Mouse (Mus musculus) left cerebral cortex, adult 18-20 months (tissue): ENCODE measurements around the gene Scyl2. TPM values are rescaled to one million over a fixed set of nuclear protein-coding genes. Genes with fewer than 3 reads are reported as not detected.
"Not testable (repeated sequence)": the region's sequence is repeated elsewhere in the genome, so short reads cannot be mapped to it uniquely, and the experiment has no call there.

ENCODE experiments used
- DNase-seq, 2 experiments: peaks; one replicate each; pipeline ENCODE4 v3.0.0; 2021 to 2022; ENCODE audit warnings: low spot score in 2 of 2, mixed read lengths in 1 of 2
- long read RNA-seq, 2 experiments: library from polyadenylated mRNA; stranded (forward); transcript quantifications; one replicate each; pipeline ENCODE4 v2.0.0; 2021
- total RNA-seq, 2 experiments: library from RNA; stranded (reverse); gene quantifications; 2 replicates each; pipeline ENCODE4 v1.2.3; 2021

The Scyl2 gene
- total RNA-seq: 10 to 100 TPM; 32.2 to 34.6 TPM
- long read RNA-seq, experiment 1, full-length matches to known transcripts: 3 of 6 reads
- long read RNA-seq, experiment 1, partial matches to known transcripts: 0 of 6 reads
- long read RNA-seq, experiment 1, other reads (novel, unspliced or antisense): 3 of 6 reads
- long read RNA-seq, experiment 2, partial matches to known transcripts: 1 of 2 reads
- long read RNA-seq, experiment 2, other reads (novel, unspliced or antisense): 1 of 2 reads

DNA sequence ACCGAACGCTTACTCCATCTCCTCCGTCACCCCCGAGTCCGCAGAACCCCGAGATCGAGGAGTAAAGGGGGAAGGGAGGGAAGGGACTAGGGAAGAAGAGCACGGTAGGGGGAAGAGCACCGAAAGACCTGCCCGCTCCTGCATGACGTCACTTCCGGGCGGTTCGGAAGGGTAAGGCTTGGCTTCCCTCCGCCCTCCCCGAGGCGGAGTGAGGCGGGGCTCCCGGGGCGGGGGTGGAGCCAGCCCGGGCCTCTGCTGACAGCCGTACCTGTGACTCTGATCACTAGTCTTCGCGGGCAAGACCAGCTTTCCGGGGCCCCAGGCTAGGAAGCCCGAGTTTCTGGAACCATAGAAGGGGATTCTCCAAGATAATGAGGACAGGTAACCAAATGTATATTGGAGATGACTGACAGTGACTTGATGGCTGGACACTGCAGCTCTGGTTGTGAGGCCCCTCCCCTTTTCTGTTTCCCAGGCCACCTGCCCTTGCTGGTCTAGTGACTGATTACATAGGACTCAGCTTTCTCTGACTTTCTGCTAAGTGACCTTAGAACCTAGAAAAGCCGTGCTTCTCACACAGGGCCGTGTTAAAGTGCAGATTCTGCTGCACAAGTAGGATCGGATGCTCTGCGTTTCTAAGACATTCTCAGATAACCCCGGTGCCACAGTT is at the start of gene Scyl2:
TSS of gene Scyl2 (minus strand) at position 147 of the 670 bp plus-strand sequence.
- peak; percentile 96 for DNase-seq

DNA sequence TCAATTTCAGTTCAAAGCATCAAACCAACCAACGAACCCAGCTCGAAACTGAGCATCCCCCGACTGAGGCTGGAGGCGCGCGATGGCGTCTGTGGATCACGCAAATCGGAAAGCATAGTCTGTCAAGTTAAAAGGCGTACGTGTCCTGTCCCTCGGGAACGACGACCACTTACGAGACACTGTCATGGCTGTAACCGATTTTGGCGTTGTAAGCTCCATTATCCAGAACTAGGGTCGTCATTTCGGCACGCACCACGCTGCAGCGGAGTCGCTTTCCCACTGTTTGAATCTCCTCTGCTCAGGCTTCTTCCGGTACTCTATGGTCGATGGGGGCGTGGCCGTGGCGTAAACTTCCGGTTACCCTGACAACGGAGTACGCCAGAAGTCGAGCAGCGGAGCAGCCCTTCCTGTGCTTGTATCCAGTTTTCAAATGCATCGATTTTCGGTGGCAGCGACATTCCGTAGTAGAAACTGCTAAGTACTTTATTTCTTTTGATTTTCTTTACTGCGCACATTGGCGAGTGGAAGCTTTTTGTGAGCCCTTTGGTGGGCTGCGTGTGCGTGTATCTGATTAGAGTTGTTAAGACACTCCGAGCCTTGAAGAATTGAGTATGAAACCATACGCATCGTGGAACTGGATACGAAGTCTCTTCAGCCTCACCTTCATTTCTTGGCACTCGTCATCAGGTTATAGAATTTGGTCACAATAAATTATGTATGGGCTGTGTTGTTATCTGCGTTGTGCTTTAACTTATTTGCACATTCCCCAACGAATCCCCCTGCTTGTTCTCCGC is 46.1 kb upstream of the Scyl2 start, which contains the start of gene Actr6:
TSS of gene Actr6 (minus strand) at position 295 of the 794 bp plus-strand sequence.
- peak; percentile 95 for DNase-seq

DNA sequence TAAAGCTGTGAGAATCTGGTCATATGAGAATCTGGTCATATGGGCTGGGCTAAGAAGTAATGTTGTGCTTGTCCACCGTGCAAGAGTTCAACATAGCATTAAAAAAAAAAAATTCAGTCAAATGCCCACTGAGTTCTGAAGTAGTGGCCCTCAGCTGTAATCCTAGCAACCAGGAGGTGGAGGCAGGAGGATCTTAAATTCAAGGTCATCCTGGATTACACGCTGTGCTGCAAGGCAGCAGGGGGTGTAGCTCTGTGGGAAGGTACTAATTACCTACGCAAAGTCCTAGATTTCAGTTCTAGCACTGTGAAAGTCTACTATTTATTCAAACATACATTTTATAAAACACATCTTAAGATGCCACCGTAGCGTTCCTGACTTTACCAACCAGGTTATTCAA is 45.3 kb upstream of the Scyl2 start:
- DNase-seq: no peak

- no peak for DNase-seq
Measured at GRCm38 (mm10) chr10:89730386-89730785, 44.3 kb upstream of the Scyl2 start.

GRCm38 (mm10) chr10:89722247-89723195 is 36.4 kb upstream of the Scyl2 start:
- no peak for DNase-seq

GRCm38 (mm10) chr10:89720796-89721195 is 34.7 kb upstream of the Scyl2 start:
- DNase-seq: no peak

- DNase-seq: no peak
Measured at GRCm38 (mm10) chr10:89720252-89720651, 34.2 kb upstream of the Scyl2 start.

DNA sequence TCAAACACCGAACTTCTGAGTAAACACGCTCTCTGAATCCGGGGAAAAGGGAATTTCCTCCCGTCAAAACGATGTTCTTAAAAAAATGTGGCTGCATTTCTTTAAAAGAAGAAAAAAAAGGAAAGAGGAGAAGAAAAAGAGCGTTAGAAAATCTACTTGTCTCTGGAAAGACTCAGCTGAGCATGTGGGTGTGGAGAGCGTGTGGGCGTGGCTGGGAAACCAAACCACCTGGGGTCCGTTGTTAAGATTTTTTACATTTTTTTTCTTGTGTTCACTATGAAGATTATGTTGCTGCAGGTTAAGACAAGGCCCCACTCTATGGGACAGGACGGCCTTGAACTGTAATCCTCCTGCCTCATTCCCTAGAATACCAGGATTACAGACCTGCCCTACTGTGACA is 28.8 kb upstream of the Scyl2 start:
- peak; percentile 3 to 32 for DNase-seq

DNA sequence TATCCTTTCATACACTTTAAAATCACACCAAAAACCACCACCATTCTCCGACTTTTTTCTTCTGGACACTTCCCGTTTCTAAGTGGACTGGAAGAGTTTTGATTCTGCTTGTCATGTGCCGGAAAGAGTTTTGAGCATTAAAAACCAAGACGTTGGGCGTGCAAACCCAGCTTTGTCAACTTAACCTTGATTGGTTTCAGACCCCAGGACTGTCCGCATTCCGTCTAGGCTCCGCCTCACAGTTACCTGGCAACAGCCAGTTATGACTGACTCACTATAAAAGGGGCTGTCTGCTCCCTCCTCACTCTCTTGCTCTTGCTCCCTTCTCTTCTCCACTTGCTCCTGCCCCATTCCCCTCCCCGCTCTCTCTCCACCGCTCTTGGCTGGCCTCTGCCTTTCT is 22.6 kb upstream of the Scyl2 start:
- DNase-seq: no peak

DNA sequence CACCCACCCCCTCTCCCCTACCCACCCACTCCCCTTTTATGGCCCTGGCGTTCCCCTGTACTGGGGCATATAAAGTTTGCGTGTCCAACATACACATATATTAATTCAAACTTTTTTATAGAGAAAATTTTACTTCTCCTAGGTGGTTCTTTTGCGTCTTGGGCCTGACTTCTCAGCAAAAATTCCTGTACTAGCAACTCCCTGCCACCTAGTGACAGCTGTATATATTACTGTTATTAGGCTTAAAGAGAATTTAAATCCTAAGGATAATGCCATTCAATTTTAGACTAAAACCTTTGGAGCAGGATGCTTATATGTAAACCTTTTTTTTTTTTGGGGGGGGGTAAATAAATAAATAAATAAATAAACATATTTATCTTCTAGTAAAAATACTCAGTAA is 21.3 kb upstream of the Scyl2 start:
- DNase-seq: no peak

- DNase-seq: no peak
Measured at GRCm38 (mm10) chr10:89703042-89703441, 17.0 kb upstream of the Scyl2 start.

GRCm38 (mm10) chr10:89697956-89698355 is 11.9 kb upstream of the Scyl2 start:
- no peak for DNase-seq

DNA sequence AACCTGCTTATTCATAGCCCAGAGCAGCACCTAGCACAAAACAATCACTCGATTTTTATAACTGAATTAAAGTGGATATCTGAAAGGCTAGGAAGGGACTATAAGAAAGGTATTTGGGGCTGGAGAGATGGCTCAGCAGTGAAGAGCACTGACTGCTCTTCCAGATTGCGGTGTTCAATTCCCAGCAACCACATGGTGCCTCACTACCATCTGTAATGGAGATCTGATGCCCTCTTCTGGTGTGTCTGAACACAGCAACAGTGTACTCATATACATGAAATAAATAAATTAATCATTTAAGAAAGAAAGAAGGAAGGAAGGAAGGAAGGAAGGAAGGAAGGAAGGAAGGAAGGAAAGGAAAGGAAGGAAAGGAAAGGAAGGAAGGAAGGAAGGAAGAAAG is 10.2 kb upstream of the Scyl2 start:
- not testable (repeated sequence) for DNase-seq

GRCm38 (mm10) chr10:89695194-89695911 is 9.3 kb upstream of the Scyl2 start:
- no peak for DNase-seq

- no peak for DNase-seq
Measured at GRCm38 (mm10) chr10:89690021-89690420, 3.9 kb upstream of the Scyl2 start.

DNA sequence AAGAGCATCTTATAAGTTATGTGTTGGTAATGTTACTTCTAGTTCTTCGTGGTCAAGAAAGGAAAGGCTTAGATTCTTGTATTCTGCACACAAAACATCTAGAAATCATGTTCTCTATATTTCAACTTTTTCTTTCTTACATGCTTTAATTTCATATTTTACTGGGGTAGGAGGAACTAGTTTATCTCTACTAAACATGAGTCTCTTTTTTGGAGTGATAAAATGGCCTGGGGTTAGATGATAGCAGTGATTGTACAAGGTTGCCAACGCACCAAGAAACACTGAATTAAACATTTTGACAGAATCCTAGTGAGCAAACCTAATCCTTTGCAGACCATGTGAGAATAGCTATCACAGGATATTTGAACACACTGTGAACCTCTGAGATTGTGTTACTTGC is 1.4 kb upstream of the Scyl2 start:
- no peak for DNase-seq

GRCm38 (mm10) chr10:89685391-89686138 is 520 bp downstream of the Scyl2 start:
- DNase-seq: no peak

DNA sequence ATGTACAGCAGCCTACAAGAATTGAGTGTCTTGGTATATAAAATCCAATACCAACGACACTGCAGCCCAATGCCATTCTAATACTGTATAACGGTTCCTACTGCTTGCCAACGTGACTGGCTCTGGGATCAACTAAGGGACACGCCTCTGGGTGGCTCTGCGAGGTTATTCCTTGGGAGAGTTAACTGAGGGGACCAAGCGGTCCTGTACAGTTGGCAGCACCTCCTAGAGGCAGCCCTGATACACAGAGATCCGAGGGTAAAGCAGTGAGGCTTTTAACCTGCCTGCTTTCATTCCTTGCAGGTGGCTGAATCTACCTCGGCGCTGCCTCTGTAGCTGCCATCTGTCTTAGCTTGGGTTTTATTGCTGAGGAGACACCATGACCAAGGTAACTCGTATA is 3.1 kb downstream of the Scyl2 start:
- no peak for DNase-seq

DNA sequence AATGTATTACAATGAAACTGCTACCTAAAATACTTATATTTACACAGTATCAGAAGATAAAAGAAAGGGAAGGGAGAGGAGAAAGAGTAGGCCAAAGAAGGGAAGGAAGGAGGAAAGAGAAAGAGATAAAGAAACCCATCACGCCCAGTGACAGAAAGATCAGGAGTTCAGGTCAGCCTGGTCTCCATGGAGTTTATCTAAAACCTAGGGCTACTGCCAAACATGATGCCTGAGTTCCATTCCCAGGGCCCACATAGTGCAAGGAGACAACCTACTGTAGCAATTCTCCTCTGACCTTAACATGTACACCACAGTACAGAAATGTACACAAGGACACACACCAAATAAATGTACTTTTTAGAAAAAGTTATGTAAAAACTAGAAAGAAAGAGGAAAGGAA is 3.9 kb downstream of the Scyl2 start:
- no peak for DNase-seq

DNA sequence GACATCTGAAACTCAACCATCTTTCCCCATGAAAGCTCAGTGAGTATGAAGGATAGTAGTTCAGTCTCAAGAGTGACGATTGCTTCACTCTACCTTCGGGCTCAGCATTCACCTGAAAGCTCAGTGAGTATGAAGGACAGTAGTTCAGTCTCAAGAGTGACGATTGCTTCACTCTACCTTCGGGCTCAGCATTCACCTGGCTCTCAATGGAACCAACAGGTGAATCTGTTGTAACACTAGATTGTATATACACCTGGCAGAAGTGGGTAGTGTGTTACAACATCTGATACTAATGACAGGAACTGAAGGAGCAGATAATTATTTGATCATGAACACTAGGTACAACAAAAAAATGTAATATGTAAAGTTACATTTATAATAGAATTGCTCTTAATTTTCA is 4.4 kb downstream of the Scyl2 start:
- DNase-seq: no peak
